Mouse (Mus musculus) liver, embryonic 12.5 days (tissue): Measurements from ENCODE around the gene Poldip3. TPM values are rescaled to one million over a fixed set of nuclear protein-coding genes. Genes with fewer than 3 reads are reported as not detected.
A peak's percentile ranks its signal among the peaks of the same experiment; 100 is the strongest.

Source experiments
- ATAC-seq: fragments of 200-750 bp; cut with Nextera tagmentation; 2 replicates; pipeline ENCODE4 v1.8.0; 2017; ENCODE audit warnings: moderate number of reproducible peaks, mild to moderate bottlenecking, moderate library complexity
- H3K27ac ChIP-seq: fragments of 300-500 bp; sonication (generic); 2 replicates; pipeline ENCODE4 v1.5.1; 2016; ENCODE audit warnings: mild to moderate bottlenecking
- H3K27me3 ChIP-seq: fragments of 300-500 bp; sonication (generic); replicated peaks from 2 replicates; pipeline ENCODE4 v1.6.1; 2016; ENCODE audit warnings: mild to moderate bottlenecking, moderate library complexity
- H3K36me3 ChIP-seq: fragments of 300-500 bp; sonication (generic); 2 replicates; pipeline ENCODE4 v1.6.1; 2016; ENCODE audit warnings: mild to moderate bottlenecking, moderate library complexity
- H3K4me1 ChIP-seq: fragments of 300-500 bp; sonication (generic); 2 replicates; pipeline ENCODE4 v1.6.1; 2016
- H3K4me2 ChIP-seq: fragments of 300-500 bp; sonication (generic); 2 replicates; pipeline ENCODE4 v1.6.1; 2016; ENCODE audit warnings: mild to moderate bottlenecking, moderate library complexity
- H3K4me3 ChIP-seq: fragments of 300-500 bp; sonication (generic); 2 replicates; pipeline ENCODE4 v1.5.1; 2016; ENCODE audit warnings: mild to moderate bottlenecking, moderate library complexity
- H3K9ac ChIP-seq: fragments of 300-500 bp; sonication (generic); 2 replicates; pipeline ENCODE4 v1.6.1; 2016; ENCODE audit warnings: mild to moderate bottlenecking, moderate library complexity
- H3K9me3 ChIP-seq: fragments of 300-500 bp; sonication (generic); replicated peaks from 2 replicates; pipeline ENCODE4 v1.6.1; 2016; ENCODE audit warnings: mild to moderate bottlenecking, moderate library complexity
- WGBS: fragments of 180-500 bp; shearing (Covaris S2); methylation state at CpG from one replicate; pipeline ENCODE4 v1.1.7; 2016; ENCODE audit not compliant: insufficient replicate concordance; 5-methylcytosine and 5-hydroxymethylcytosine counted together
- polyA plus RNA-seq: library from polyadenylated mRNA; unstranded; fragments of >200 nt; fragmentation: Nextera tagmentation; extraction: Ambion mirVana; gene quantifications from 2 replicates; pipeline ENCODE4 v1.2.1, GENCODE M21; 2016

Gene Poldip3
- polyA plus RNA-seq, 1 experiment from 2014 or later = 86.7 TPM

- peak overlapping the region; percentile 95 for H3K27ac ChIP-seq
- H3K4me1 ChIP-seq = peaks cover 91% of the 10 kb centered on the region
- 36% methylated on average over 8 of the region's 8 CpGs for WGBS
- H3K4me3 ChIP-seq = peak overlapping the region; percentile 94
- peak overlapping the region; percentile 97 for H3K9ac ChIP-seq
- peaks cover 41% of the 10 kb centered on the region for H3K36me3 ChIP-seq
- H3K9me3 ChIP-seq = no peaks in the 10 kb centered on the region
- ATAC-seq = peak; percentile 90
- peak overlapping the region; percentile 95 for H3K4me2 ChIP-seq
- H3K27me3 ChIP-seq = no peaks in the 10 kb centered on the region
Observed at GRCm38 (mm10) chr15:83169772-83170722, 20.9 kb upstream of the Poldip3 start.

- H3K36me3 ChIP-seq = peaks cover 45% of the 10 kb centered on the region
- H3K4me3 ChIP-seq = peak overlapping the region; percentile 94
- peaks cover 89% of the 10 kb centered on the region for H3K4me1 ChIP-seq
- no peak for ATAC-seq
- 60% methylated on average over 7 of the region's 7 CpGs for WGBS
- no peaks in the 10 kb centered on the region for H3K27me3 ChIP-seq
- H3K4me2 ChIP-seq = peak overlapping the region; percentile 95
- H3K9ac ChIP-seq = peak overlapping the region; percentile 97
- H3K9me3 ChIP-seq = no peaks in the 10 kb centered on the region
- peak overlapping the region; percentile 95 for H3K27ac ChIP-seq
Observed at GRCm38 (mm10) chr15:83168875-83169771, 19.9 kb upstream of the Poldip3 start.

- 77% methylated on average over 3 of the region's 3 CpGs for WGBS
- Histone ChIP-seq H3K27me3 (no peaks in the 10 kb centered on the region), H3K36me3 (peaks cover 53% of the 10 kb centered on the region), H3K4me2 (peak overlapping the region; percentile 95), H3K4me1 (peaks cover 88% of the 10 kb centered on the region), H3K9me3 (no peaks in the 10 kb centered on the region), H3K9ac (peak overlapping the region; percentile 97), H3K27ac (peak overlapping the region; percentile 95), H3K4me3 (peak overlapping the region; percentile 94)
- no peak for ATAC-seq
Observed at GRCm38 (mm10) chr15:83168311-83168710, 19.1 kb upstream of the Poldip3 start.

- WGBS = 81% methylated on average over 8 of the region's 8 CpGs
- H3K4me3 ChIP-seq = peak overlapping the region; percentile 94
- H3K4me2 ChIP-seq = peak overlapping the region; percentile 95
- no peaks in the 10 kb centered on the region for H3K27me3 ChIP-seq
- H3K36me3 ChIP-seq = peaks cover 60% of the 10 kb centered on the region
- H3K27ac ChIP-seq = peak overlapping the region; percentile 95
- ATAC-seq = no peak
- H3K4me1 ChIP-seq = peaks cover 88% of the 10 kb centered on the region
- no peaks in the 10 kb centered on the region for H3K9me3 ChIP-seq
- H3K9ac ChIP-seq = peak overlapping the region; percentile 97
Observed at GRCm38 (mm10) chr15:83167550-83168065, 18.4 kb upstream of the Poldip3 start.

- peak overlapping the region; percentile 94 for H3K4me3 ChIP-seq
- 83% methylated on average over 5 of the region's 5 CpGs for WGBS
- peak overlapping the region; percentile 97 for H3K9ac ChIP-seq
- no peaks in the 10 kb centered on the region for H3K9me3 ChIP-seq
- H3K4me2 ChIP-seq = peak overlapping the region; percentile 95
- ATAC-seq = no peak
- H3K4me1 ChIP-seq = peaks cover 89% of the 10 kb centered on the region
- peaks cover 65% of the 10 kb centered on the region for H3K36me3 ChIP-seq
- H3K27ac ChIP-seq = peak overlapping the region; percentile 95
- H3K27me3 ChIP-seq = no peaks in the 10 kb centered on the region
Observed at GRCm38 (mm10) chr15:83167126-83167525, 17.9 kb upstream of the Poldip3 start.

- 91% methylated on average over 3 of the region's 3 CpGs for WGBS
- H3K27me3 ChIP-seq = no peaks in the 10 kb centered on the region
- peaks cover 70% of the 10 kb centered on the region for H3K36me3 ChIP-seq
- peak overlapping the region; percentile 97 for H3K9ac ChIP-seq
- peak overlapping the region; percentile 94 for H3K4me3 ChIP-seq
- peaks cover 94% of the 10 kb centered on the region for H3K4me1 ChIP-seq
- H3K4me2 ChIP-seq = peak overlapping the region; percentile 95
- no peaks in the 10 kb centered on the region for H3K9me3 ChIP-seq
- H3K27ac ChIP-seq = peak overlapping the region; percentile 95
- ATAC-seq = no peak
Observed at GRCm38 (mm10) chr15:83166642-83167041, 17.5 kb upstream of the Poldip3 start.

GRCm38 (mm10) chr15:83165526-83166315 lies 16.5 kb upstream of the Poldip3 start:
- no peaks in the 10 kb centered on the region for H3K9me3 ChIP-seq
- no peaks in the 10 kb centered on the region for H3K27me3 ChIP-seq
- peaks cover 90% of the 10 kb centered on the region for H3K4me1 ChIP-seq
- WGBS = 79% methylated on average over 13 of the region's 13 CpGs
- H3K9ac ChIP-seq = peak overlapping the region; percentile 97
- H3K27ac ChIP-seq = peak overlapping the region; percentile 95
- H3K36me3 ChIP-seq = peaks cover 79% of the 10 kb centered on the region
- ATAC-seq = no peak
- H3K4me3 ChIP-seq = peak overlapping the region; percentile 94
- H3K4me2 ChIP-seq = peak overlapping the region; percentile 95

GRCm38 (mm10) chr15:83164971-83165471 lies 15.8 kb upstream of the Poldip3 start:
- no peaks in the 10 kb centered on the region for H3K9me3 ChIP-seq
- peak; percentile 93 for ATAC-seq
- H3K36me3 ChIP-seq = peaks cover 86% of the 10 kb centered on the region
- peak overlapping the region; percentile 94 for H3K4me3 ChIP-seq
- peaks cover 83% of the 10 kb centered on the region for H3K4me1 ChIP-seq
- peak overlapping the region; percentile 95 for H3K4me2 ChIP-seq
- WGBS = 31% methylated on average over 5 of the region's 5 CpGs
- no peaks in the 10 kb centered on the region for H3K27me3 ChIP-seq
- peak overlapping the region; percentile 97 for H3K9ac ChIP-seq
- peak overlapping the region; percentile 95 for H3K27ac ChIP-seq

- no peak for ATAC-seq
- H3K36me3 ChIP-seq = peaks cover 95% of the 10 kb centered on the region
Observed at GRCm38 (mm10) chr15:83162818-83163485, 13.8 kb upstream of the Poldip3 start.

GRCm38 (mm10) chr15:83162001-83162400 lies 12.8 kb upstream of the Poldip3 start:
- Histone ChIP-seq H3K27ac (no peak overlapping the region), H3K27me3 (no peaks in the 10 kb centered on the region), H3K36me3 (peaks cover 95% of the 10 kb centered on the region), H3K4me2 (no peak overlapping the region), H3K4me3 (no peak overlapping the region), H3K4me1 (peaks cover 62% of the 10 kb centered on the region), H3K9me3 (no peaks in the 10 kb centered on the region), H3K9ac (no peak overlapping the region)
- ATAC-seq = no peak
- WGBS = 91% methylated on average over 4 of the region's 4 CpGs

More at GRCm38 (mm10) chr15:83162818-83163485, 13.8 kb upstream of the Poldip3 start:
- H3K4me3 ChIP-seq = no peak overlapping the region
- 83% methylated on average over 11 of the region's 11 CpGs for WGBS
- H3K9me3 ChIP-seq = no peaks in the 10 kb centered on the region
- H3K9ac ChIP-seq = no peak overlapping the region
- 0 out of 2 replicates have a peak overlapping the region, but pooled peaks have one; percentile 13 for H3K4me2 ChIP-seq
- H3K27me3 ChIP-seq = no peaks in the 10 kb centered on the region
- peaks cover 71% of the 10 kb centered on the region for H3K4me1 ChIP-seq
- peak overlapping the region; percentile 54 for H3K27ac ChIP-seq
